Mouse (Mus musculus): Measurements from ENCODE around the gene Wdfy4. TPM values are rescaled to one million over a fixed set of nuclear protein-coding genes. Genes with fewer than 3 reads are reported as not detected.

The Wdfy4 gene
- polyA plus RNA-seq, 1 experiment from 2014 or later, result 0.24 TPM

DNA sequence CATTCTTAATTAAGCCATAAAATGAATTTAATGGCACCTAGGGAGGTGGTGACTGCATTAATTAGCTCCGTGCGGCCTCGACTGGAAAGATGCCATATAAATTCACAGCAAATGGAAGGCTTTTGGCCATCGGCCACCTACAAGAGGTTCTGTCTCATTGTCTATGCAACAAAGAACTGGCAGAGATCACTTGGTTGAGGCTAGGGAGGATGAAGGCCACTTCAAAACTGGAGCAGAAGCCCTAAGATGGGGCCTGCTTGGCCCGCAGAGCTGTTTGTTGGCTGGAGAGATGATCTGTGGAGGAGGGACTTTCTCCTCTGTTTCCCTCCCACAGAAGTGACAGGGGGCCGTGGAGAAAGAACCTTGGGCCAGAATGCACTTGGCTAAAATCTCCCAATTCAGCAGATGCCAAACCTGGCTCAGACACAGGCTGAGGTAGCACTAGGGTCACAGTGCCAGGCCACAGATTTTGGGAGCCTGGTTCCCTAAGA lies 103.9 kb downstream of the Wdfy4 start:
- H3K4me3 ChIP-seq (replicated peaks; ENCODE audit: low read depth, low read length), result no peak overlapping the region
- H3K9me3 ChIP-seq (ENCODE audit: control insufficient read depth, low read length), result no peaks in the 10 kb centered on the region
- H3K36me3 ChIP-seq (ENCODE audit: control insufficient read depth, insufficient read depth, low read length), result no peaks in the 10 kb centered on the region
- peak; percentile 60 for DNase-seq
- 66% methylated on average over 6 of the region's 6 CpGs for WGBS
- ATAC-seq (ENCODE audit: low FRiP score, low TSS enrichment), result no peak
- H3K9ac ChIP-seq (replicated peaks; ENCODE audit: low read length), result no peak overlapping the region
- no peak overlapping the region for H3K27ac ChIP-seq (replicated peaks; ENCODE audit: low read depth, low read length)
- no peak overlapping the region for H3K4me2 ChIP-seq (ENCODE audit: low read length)
- H3K4me1 ChIP-seq (ENCODE audit: control insufficient read depth, insufficient read depth, low read length), result no peaks in the 10 kb centered on the region
- H3K27me3 ChIP-seq (ENCODE audit: control insufficient read depth, insufficient read depth, low read length), result no peaks in the 10 kb centered on the region

GRCm38 (mm10) chr14:33078596-33078995 lies 106.7 kb downstream of the Wdfy4 start:
- Histone ChIP-seq H3K36me3 (ENCODE audit: control insufficient read depth, insufficient read depth, low read length) (no peaks in the 10 kb centered on the region), H3K4me1 (ENCODE audit: control insufficient read depth, insufficient read depth, low read length) (no peaks in the 10 kb centered on the region), H3K27me3 (ENCODE audit: control insufficient read depth, insufficient read depth, low read length) (no peaks in the 10 kb centered on the region), H3K9me3 (ENCODE audit: control insufficient read depth, low read length) (no peaks in the 10 kb centered on the region), H3K4me2 (ENCODE audit: low read length) (no peak overlapping the region), H3K9ac (replicated peaks; ENCODE audit: low read length) (no peak overlapping the region), H3K27ac (replicated peaks; ENCODE audit: low read depth, low read length) (no peak overlapping the region), H3K4me3 (replicated peaks; ENCODE audit: low read depth, low read length) (no peak overlapping the region)
- no peak for DNase-seq
- ATAC-seq (ENCODE audit: low FRiP score, low TSS enrichment), result no peak
- 92% methylated on average over 6 of the region's 6 CpGs for WGBS

DNA sequence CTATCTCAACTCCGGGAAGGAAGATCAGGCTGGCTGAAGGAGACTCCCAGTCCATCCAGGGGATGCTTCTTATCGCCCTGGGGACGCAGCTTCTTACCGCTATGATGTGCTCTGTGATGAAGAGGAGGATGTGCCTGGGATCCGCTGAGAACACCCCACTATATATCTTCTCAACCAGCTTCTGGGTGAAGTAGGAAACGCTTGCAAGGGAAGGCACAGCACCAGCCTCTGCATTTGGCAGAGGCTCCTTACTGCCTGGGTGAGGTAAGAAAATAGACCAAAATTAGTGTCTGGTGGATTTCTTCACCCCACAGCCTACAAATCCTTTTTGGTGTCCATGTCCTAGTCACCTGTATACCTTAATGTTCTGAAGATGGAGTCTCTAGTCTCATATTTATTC lies 107.2 kb downstream of the Wdfy4 start:
- H3K4me2 ChIP-seq (ENCODE audit: low read length), result no peak overlapping the region
- no peaks in the 10 kb centered on the region for H3K27me3 ChIP-seq (ENCODE audit: control insufficient read depth, insufficient read depth, low read length)
- H3K4me1 ChIP-seq (ENCODE audit: control insufficient read depth, insufficient read depth, low read length), result no peaks in the 10 kb centered on the region
- no peaks in the 10 kb centered on the region for H3K36me3 ChIP-seq (ENCODE audit: control insufficient read depth, insufficient read depth, low read length)
- no peak for ATAC-seq (ENCODE audit: low FRiP score, low TSS enrichment)
- WGBS, result 88% methylated on average over 6 of the region's 6 CpGs
- H3K9ac ChIP-seq (replicated peaks; ENCODE audit: low read length), result no peak overlapping the region
- H3K4me3 ChIP-seq (replicated peaks; ENCODE audit: low read depth, low read length), result no peak overlapping the region
- no peaks in the 10 kb centered on the region for H3K9me3 ChIP-seq (ENCODE audit: control insufficient read depth, low read length)
- no peak for DNase-seq
- H3K27ac ChIP-seq (replicated peaks; ENCODE audit: low read depth, low read length), result no peak overlapping the region

DNA sequence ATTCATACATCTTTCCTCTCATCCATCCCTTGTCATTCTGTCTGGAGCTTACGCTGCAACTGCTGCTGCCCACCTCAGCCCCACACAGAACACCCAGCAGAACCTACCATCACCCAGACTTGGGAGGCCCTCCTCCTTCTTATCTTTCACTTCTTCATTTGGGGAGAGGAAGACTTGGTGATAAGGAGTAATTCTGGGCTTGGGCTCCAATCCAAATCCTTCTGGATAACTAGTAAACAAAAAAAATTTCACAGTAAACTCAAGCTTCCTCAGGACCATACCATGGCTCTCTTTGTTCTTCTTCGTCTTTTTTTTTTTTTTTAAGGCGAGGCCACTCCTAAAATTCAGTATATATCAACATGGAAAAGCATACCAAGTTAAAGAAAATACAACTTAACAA lies 112.0 kb downstream of the Wdfy4 start:
- H3K4me1 ChIP-seq (ENCODE audit: control insufficient read depth, insufficient read depth, low read length), result no peaks in the 10 kb centered on the region
- 88% methylated on average over 3 of the region's 3 CpGs for WGBS
- no peak overlapping the region for H3K9ac ChIP-seq (replicated peaks; ENCODE audit: low read length)
- H3K27me3 ChIP-seq (ENCODE audit: control insufficient read depth, insufficient read depth, low read length), result no peaks in the 10 kb centered on the region
- no peak overlapping the region for H3K4me2 ChIP-seq (ENCODE audit: low read length)
- H3K27ac ChIP-seq (replicated peaks; ENCODE audit: low read depth, low read length), result no peak overlapping the region
- no peak overlapping the region for H3K4me3 ChIP-seq (replicated peaks; ENCODE audit: low read depth, low read length)
- H3K36me3 ChIP-seq (ENCODE audit: control insufficient read depth, insufficient read depth, low read length), result no peaks in the 10 kb centered on the region
- ATAC-seq (ENCODE audit: low FRiP score, low TSS enrichment) (no peak), DNase-seq (no peak)
- H3K9me3 ChIP-seq (ENCODE audit: control insufficient read depth, low read length), result no peaks in the 10 kb centered on the region

- no peak for ATAC-seq (ENCODE audit: low FRiP score, low TSS enrichment)
- no peaks in the 10 kb centered on the region for H3K4me1 ChIP-seq (ENCODE audit: control insufficient read depth, insufficient read depth, low read length)
- H3K27me3 ChIP-seq (ENCODE audit: control insufficient read depth, insufficient read depth, low read length), result no peaks in the 10 kb centered on the region
- H3K27ac ChIP-seq (replicated peaks; ENCODE audit: low read depth, low read length), result no peak overlapping the region
- H3K4me3 ChIP-seq (replicated peaks; ENCODE audit: low read depth, low read length), result no peak overlapping the region
- no peak for DNase-seq
- H3K9ac ChIP-seq (replicated peaks; ENCODE audit: low read length), result no peak overlapping the region
- H3K36me3 ChIP-seq (ENCODE audit: control insufficient read depth, insufficient read depth, low read length), result no peaks in the 10 kb centered on the region
- 86% methylated on average over 7 of the region's 7 CpGs for WGBS
- H3K9me3 ChIP-seq (ENCODE audit: control insufficient read depth, low read length), result no peaks in the 10 kb centered on the region
- no peak overlapping the region for H3K4me2 ChIP-seq (ENCODE audit: low read length)
These were observed 113.0 kb downstream of the Wdfy4 start for GRCm38 (mm10) chr14:33072351-33072750.

DNA sequence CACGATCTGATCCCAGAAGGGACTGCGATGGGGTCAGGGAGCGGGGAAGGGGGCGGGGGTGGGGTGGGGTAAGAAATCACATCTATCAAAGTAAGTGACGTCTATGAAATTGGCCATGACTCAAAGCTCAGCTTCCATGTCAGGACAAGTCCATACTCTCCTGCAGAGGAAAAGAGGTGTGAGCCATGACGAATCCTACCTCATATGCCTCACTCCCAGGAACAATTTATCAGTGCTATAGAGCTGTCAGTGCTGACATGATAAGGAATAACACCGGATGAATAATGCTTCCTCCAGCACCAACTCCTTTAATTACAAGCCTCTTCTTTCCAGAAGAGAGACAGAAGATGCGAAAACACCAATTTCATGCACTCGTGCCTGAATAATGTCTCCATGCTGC lies 117.6 kb downstream of the Wdfy4 start:
- Histone ChIP-seq H3K4me2 (ENCODE audit: low read length) (no peak overlapping the region), H3K4me1 (ENCODE audit: control insufficient read depth, insufficient read depth, low read length) (no peaks in the 10 kb centered on the region), H3K27ac (replicated peaks; ENCODE audit: low read depth, low read length) (no peak overlapping the region), H3K4me3 (replicated peaks; ENCODE audit: low read depth, low read length) (no peak overlapping the region), H3K27me3 (ENCODE audit: control insufficient read depth, insufficient read depth, low read length) (no peaks in the 10 kb centered on the region), H3K9ac (replicated peaks; ENCODE audit: low read length) (no peak overlapping the region), H3K9me3 (ENCODE audit: control insufficient read depth, low read length) (no peaks in the 10 kb centered on the region), H3K36me3 (ENCODE audit: control insufficient read depth, insufficient read depth, low read length) (no peaks in the 10 kb centered on the region)
- DNase-seq (no peak), ATAC-seq (ENCODE audit: low FRiP score, low TSS enrichment) (no peak)
- WGBS, result 59% methylated on average over 9 of the region's 9 CpGs

DNA sequence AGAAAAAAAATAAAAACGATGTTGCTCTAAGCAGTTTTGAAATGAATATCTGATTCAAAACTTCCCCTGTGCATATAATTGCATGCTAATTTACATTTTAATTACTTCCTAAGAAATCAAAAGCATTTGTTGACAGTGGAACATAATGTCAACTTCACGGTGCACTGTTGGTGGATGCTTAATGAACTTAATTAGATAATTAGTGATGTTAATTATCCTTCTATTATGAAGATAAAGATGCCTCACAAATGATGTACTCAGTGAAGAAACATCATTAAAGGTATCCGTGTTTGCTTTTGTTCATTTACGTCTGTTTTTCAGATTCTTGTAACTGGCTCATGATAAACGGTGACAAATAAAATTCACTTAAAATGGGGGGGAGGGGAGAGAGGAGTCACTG lies 122.3 kb downstream of the Wdfy4 start:
- no peak for ATAC-seq (ENCODE audit: low FRiP score, low TSS enrichment)
- Histone ChIP-seq H3K9me3 (ENCODE audit: control insufficient read depth, low read length) (no peaks in the 10 kb centered on the region), H3K36me3 (ENCODE audit: control insufficient read depth, insufficient read depth, low read length) (no peaks in the 10 kb centered on the region), H3K4me1 (ENCODE audit: control insufficient read depth, insufficient read depth, low read length) (no peaks in the 10 kb centered on the region), H3K27me3 (ENCODE audit: control insufficient read depth, insufficient read depth, low read length) (no peaks in the 10 kb centered on the region), H3K27ac (replicated peaks; ENCODE audit: low read depth, low read length) (no peak overlapping the region), H3K4me2 (ENCODE audit: low read length) (no peak overlapping the region), H3K9ac (replicated peaks; ENCODE audit: low read length) (no peak overlapping the region), H3K4me3 (replicated peaks; ENCODE audit: low read depth, low read length) (no peak overlapping the region)
- 73% methylated on average over 5 of the region's 5 CpGs for WGBS
- peak; percentile 15 for DNase-seq

DNA sequence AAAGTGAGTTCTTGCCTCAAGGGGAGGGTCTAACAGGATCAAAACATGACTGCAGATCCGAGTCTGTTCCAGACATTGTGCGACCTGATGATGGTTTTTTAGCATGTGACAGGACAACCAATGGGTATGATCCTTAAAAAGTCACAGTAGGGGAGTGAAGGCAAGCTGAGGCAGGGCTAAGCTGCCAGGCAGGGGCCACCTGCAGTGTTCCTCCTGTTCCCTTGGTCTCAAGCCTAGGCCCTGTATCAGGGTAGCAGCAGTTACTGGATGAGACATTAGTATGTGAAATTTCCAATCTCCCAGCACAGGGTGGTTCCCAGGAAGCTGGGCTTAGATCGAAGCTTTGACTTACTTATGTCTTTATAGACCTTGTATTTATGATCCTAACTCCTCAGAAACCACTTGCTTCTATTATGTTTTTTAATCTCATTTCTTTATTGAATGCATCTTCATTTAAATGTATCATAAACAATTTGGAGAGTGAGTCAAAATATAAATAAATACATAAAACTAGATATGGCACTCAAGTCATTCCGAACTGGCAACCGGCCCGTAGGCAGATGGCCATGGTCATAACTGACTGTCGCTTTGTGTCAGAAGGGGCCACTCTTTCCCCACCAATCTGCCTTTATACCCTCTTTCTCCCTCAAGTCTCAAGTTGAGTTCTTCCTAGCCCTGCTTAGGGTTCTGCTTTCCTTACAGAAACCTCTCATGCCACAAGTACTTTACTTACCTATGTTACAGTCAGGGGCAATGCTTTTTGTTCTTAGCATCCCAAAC lies 126.2 kb downstream of the Wdfy4 start:
- H3K4me1 ChIP-seq (ENCODE audit: control insufficient read depth, insufficient read depth, low read length), result peaks cover 4% of the 10 kb centered on the region; the same call in 1 of the 2 replicates
- H3K27me3 ChIP-seq (ENCODE audit: control insufficient read depth, insufficient read depth, low read length), result no peaks in the 10 kb centered on the region
- H3K27ac ChIP-seq (replicated peaks; ENCODE audit: low read depth, low read length), result no peak overlapping the region
- no peak overlapping the region for H3K4me3 ChIP-seq (replicated peaks; ENCODE audit: low read depth, low read length)
- WGBS, result 92% methylated on average over 7 of the region's 7 CpGs
- no peaks in the 10 kb centered on the region for H3K9me3 ChIP-seq (ENCODE audit: control insufficient read depth, low read length)
- no peaks in the 10 kb centered on the region for H3K36me3 ChIP-seq (ENCODE audit: control insufficient read depth, insufficient read depth, low read length)
- ATAC-seq (ENCODE audit: low FRiP score, low TSS enrichment) (no peak), DNase-seq (no peak)
- H3K9ac ChIP-seq (replicated peaks; ENCODE audit: low read length), result no peak overlapping the region
- H3K4me2 ChIP-seq (ENCODE audit: low read length), result no peak overlapping the region

DNA sequence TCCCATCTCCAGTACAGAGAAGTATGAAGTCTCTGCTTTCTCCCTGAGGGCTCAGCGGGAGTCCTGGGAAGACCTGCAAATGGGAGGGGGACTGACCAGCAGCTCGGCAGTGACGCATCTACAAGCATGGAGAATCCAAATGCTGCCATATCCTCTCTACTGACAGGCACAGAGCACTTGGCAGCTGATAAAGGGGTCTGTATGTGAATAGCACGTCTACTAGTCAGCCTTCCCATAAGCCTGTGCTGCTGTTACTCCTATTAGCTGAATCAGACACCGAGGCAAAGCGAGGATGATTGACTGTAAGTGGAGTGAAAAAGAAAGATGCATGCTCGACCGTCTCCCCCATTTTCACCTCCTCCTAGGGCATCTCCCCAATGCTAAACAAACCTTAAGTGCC lies 131.9 kb downstream of the Wdfy4 start:
- Histone ChIP-seq H3K4me1 (ENCODE audit: control insufficient read depth, insufficient read depth, low read length) (peaks cover 9% of the 10 kb centered on the region; the same call in 1 of the 2 replicates), H3K27me3 (ENCODE audit: control insufficient read depth, insufficient read depth, low read length) (no peaks in the 10 kb centered on the region), H3K9ac (replicated peaks; ENCODE audit: low read length) (no peak overlapping the region), H3K4me2 (ENCODE audit: low read length) (no peak overlapping the region), H3K27ac (replicated peaks; ENCODE audit: low read depth, low read length) (no peak overlapping the region), H3K4me3 (replicated peaks; ENCODE audit: low read depth, low read length) (no peak overlapping the region), H3K36me3 (ENCODE audit: control insufficient read depth, insufficient read depth, low read length) (no peaks in the 10 kb centered on the region), H3K9me3 (ENCODE audit: control insufficient read depth, low read length) (no peaks in the 10 kb centered on the region)
- DNase-seq, result peak; percentile 28
- WGBS, result 28% methylated on average over 8 of the region's 8 CpGs
- no peak for ATAC-seq (ENCODE audit: low FRiP score, low TSS enrichment)
